Mouse (Mus musculus) CH12F3 (cell line): Measurements from ENCODE around the gene Eci2.
"Not testable (repeated sequence)": the region's sequence is repeated elsewhere in the genome, so short reads cannot be mapped to it uniquely, and the experiment has no call there.

Experiments used
- in situ Hi-C: fragments of 300-500 bp; cut with MboI; formaldehyde crosslinking; loops from 2 replicates; pipeline ENCODE4 v1.14.3; 2020; ENCODE audit warnings: low sequenced_read_pairs

Eci2 gene

DNA sequence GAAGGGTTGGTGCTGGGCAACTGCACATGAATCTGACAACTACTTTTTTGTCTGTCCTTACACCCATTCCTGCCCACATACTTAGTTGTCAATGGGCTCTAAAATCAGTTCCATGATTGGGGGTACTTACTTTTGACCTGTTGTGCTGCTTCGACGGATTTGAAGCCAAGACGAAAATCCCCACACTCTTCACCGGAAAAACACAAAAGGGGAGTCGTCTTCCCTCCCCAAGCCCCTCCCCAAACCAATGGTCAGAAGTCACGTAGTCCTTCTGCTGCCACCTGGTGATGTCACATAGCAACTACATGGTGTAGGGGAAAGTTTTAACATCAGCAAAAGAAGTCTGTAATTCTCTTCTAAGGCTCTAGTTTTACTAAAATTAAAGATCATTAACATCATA, at the start of gene Eci2:
Gene Eci2, minus strand, starts transcription at position 218 of the 400 bp plus-strand sequence.
- in situ Hi-C loops, result no loop called here

DNA sequence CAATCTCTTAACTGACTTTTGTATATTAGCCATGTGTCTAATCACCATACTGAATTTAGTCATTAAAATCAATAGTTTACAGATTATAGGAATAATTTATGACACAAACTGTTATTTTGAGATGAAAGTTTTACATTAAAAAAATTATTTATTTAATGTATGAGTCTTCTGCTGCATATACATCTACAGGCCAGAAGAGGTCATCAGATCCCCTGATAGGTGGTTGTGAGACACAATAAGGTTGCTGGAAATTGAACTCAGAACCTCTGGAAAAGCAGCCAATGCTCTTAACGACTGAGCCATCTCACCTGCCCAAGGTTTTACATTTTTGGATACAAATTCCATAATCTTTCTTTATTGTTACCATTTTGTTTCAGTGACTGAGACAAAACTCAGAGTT, 48.0 kb upstream of the Eci2 start:
- in situ Hi-C loops, result no loop called here

- in situ Hi-C loops, result no loop called here
These were observed 43.9 kb upstream of the Eci2 start for GRCm38 (mm10) chr13:35070485-35071472.

DNA sequence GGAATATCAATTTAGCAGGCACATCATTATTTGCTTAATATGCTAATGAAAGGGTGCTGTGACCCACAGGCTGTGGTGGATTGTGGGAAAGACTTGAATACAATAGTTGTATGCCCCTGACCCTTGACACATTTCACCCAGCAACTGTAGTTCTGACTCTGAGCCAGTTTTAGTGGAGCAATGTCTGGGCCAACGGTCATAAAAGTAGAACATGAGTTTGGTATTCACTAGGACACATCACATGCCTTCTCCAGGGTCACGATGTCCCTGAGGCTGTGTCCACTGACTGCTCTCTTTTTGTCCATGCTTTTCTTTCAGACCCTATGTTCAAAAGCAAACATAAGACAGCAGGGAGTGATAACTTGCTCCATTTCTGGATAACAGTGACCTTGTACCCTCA, 40.2 kb upstream of the Eci2 start:
- in situ Hi-C loops, result no loop called here

DNA sequence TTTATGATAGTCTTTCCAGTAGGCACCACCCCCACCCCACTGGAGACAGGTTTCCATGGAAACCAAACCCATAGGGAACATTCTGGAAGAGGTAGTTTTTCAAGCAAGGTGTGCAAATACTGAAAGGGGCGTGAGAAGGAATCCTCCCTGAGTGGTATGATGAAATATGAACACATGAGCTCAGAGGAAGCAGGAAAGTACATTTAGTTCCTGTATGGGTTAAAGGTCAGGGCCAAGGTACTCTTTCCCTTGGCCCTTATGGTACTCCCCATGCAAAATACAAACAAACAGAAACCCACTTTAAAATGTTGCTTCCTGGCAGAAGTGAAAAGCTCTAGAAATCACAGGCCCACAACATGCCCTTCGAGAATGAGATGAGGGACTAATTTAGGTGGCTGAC, 39.1 kb upstream of the Eci2 start:
- in situ Hi-C loops, result no loop called here

DNA sequence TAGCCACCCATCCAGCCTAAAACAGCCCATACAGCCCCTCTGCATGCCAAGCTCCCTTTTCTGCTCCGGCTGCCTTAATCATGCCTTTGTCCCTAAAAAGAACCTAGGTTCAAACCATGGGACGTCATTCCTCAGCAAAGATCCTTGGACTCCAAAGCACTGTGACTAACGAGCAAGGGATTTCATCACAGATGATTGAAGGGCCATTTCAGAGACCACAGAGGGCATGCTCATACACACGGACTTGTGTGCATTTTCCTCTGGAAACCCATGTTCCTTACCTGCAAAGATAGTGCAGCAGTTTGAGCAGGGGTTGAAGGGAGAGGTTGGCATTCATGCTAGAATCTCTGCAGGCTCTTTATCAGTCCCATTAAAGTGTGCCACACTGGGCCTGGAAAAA, 37.5 kb upstream of the Eci2 start:
- in situ Hi-C loops, result no loop called here

GRCm38 (mm10) chr13:35058145-35058544, 31.2 kb upstream of the Eci2 start:
- in situ Hi-C loops, result no loop called here

DNA sequence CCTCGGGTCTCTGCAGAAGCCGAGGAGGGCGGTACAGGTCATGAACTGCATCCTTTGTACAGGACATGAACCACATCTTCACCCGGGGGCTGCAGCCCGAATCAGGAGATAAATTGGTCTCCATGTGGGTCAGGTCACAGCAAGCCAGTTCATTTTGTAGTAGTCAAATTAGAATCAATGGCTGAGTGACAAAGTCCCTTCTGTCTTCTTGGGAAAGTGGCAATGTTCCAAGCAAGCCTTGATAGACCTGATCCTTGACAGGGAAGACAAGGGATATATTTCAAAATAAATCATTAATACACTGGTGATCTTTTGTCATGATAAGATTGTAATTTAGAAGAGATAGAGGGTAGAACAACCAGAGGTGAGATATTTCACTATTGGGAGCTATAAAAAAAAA, 9.6 kb upstream of the Eci2 start:
- in situ Hi-C loops, result no loop called here

DNA sequence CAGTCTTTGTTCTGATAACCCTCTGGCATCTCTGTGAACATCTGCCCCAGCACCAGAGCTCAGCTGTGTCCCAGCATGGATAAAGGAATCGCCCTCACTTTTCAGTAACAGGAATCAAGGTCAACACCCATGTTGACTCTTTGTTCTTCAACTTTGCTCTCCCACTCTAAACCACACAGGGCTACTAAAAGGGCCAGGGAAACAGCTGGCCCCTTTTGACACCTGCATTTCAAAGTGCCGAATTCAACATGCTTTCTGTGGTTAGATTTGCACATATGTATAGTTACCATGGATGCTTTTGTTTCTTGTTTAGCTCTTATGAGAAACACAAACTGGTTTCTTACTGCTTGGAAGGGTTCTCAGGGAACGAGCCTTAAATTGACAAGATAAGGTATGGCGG, 8.8 kb upstream of the Eci2 start:
- in situ Hi-C loops, result no loop called here

DNA sequence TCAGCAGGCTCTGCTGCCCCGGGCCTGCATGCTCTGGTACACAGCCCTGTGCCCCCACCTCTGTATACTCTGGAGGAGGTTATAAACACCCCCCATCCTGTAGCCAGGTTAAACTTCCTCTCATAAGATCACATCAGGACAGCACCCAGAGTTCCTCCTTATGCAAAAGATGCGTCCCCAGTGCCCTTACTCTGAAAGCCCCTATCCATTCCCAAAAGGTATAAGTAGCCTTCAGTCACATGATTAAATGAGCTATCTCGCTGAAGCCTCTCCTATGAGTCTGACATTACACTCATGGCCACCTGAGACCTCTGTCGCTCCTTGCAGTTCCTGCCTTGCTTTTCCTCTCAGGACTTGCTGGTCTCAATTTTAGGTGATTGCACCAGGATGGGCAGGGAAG, 6.7 kb upstream of the Eci2 start:
- in situ Hi-C loops, result no loop called here

DNA sequence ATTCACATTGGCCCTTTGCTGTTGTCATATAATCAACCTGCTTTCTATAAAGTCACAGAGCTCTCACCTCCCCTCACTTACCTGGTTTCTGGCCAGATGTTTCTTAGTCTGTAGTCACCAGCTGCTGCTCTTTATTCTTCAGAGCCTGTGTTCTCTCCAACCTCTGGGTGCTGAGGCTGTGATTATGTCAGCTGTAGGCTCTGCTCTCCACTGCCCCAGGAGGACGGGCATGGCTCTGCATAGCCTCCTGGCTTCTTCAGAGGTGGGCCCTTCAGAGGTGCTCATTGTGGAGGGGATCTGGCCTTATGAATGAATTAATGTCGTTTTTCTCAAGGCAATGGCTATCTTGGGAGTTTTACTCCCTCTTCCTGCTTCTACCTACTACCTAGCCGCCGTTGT, 4.8 kb upstream of the Eci2 start:
- in situ Hi-C loops, result no loop called here

GRCm38 (mm10) chr13:35030979-35031683, 4.2 kb upstream of the Eci2 start:
- in situ Hi-C loops, result no loop called here

GRCm38 (mm10) chr13:35028365-35028764, 1.5 kb upstream of the Eci2 start:
- in situ Hi-C loops, result no loop called here

DNA sequence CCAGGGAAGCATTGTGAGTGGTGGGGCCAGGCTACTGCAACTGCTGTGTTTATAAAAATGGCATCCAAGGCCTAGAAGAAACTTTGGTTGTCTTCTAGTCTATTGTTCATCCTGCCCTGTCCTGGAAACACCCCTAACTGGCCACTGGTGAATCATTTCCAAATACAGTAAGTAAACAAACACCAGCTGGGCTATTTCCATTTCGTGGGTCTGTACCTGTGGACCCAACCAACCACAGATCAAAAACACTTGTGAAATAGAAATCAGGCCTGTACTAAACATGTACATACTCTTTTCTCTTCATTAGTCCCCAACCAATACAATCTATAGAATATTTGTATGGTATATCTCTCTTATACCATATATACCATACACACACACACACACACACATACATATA, 3.5 kb downstream of the Eci2 start:
- in situ Hi-C loops, result not testable (repeated sequence)

DNA sequence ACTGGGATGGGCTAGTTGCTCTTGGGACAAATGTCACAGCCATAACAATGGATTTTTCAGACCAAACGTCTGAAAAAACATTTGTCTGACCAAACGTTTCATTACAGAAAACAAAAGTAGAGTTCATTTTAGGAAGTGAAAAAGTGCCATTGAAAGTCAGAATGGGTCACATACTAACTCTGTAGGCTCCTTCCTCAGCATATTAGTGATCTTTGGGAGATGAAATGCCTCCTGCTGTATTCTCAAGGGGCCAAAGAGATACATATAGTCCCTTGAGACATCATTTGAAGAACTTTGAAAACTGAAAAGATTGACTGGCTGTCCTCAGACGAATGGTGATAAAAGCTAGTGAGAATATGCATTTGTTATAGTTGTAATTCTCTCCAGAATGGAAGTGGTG, 6.5 kb downstream of the Eci2 start:
- in situ Hi-C loops, result no loop called here

DNA sequence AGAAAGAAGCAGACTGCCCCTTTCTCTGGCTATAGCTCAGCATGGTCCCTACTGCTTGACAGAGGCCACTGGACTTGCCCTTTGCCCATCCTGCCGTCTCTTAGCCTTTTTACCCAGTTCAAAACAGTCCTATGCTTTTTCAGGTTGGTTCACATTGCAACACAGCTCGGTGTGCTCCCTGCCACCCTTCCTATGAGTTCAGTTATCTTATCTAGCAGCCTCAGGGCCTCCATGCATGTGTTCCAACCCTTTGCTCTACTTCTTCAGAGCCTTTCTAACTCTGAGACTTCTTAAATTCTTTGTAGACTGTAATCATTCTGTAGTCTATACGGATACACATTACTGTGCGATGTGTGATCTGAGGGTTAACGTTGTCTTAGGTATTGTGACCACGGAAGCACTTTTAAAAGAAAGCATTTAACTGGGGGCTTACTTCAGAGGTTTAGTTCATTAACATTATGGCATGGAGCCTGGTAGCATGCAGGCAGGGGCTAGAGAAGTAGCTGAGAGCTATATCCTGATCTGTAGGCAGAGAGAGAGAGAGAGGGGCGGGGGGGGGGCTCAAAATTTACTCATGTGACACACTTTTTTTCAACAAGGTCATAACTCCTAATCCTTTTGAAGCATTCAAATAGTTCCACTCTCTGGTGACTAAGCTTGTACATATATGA, 7.9 kb downstream of the Eci2 start:
- in situ Hi-C loops, result no loop called here

- in situ Hi-C loops, result no loop called here
These were observed 9.5 kb downstream of the Eci2 start for GRCm38 (mm10) chr13:35017392-35017791.

DNA sequence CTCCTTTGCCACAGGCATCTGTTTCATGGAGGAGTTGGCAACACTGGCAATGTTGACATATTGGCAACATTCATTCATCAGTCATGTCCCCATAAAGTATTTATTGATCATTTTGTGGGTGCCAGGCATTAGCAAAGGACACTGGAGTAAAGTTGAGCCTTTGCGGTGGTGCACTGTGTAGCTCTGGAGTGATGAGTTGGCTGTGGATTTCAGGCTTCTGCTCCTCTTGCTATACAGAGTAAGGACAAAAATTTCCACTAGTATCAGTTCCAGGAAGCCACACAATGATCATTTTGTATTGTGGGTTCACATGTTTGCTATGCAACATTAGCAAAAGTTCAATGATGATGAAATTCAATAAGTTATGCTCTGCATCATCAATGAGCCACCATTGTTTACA, 10.8 kb downstream of the Eci2 start:
- in situ Hi-C loops, result no loop called here

GRCm38 (mm10) chr13:34995925-34996324, 31.0 kb downstream of the Eci2 start:
- in situ Hi-C loops, result no loop called here

GRCm38 (mm10) chr13:34993983-34994811, 32.7 kb downstream of the Eci2 start:
- in situ Hi-C loops, result no loop called here

DNA sequence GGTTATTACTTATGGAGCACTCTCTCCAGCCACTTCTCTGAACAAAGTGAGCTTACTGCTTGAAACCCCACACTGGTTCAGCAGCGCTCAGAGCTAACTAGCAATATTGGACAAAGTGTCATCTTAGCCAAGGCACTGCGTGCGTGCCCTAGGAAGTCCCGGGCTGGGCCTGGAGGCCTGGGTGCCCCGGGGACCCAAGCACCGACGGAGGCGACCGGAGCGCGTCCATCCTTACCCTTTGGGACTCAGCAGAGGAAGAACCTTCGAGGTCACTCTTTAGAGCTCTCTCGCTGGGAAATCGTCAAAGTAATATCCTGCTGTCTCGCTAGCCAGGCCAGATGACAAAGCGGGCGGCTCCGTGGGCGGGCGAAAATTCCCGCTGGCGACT, 33.3 kb downstream of the Eci2 start:
- in situ Hi-C loops, result no loop called here
